Mouse (Mus musculus): ENCODE measurements around the gene Pramef17. TPM values are rescaled to one million over a fixed set of nuclear protein-coding genes. Genes with fewer than 3 reads are reported as not detected.

Pramef17 gene
- polyA plus RNA-seq, 1 experiment from 2014 or later: not detected

Other genes with a start within 250 kb of the Pramef17 start
- not detected in 2 replicates for gene Gm13023, start 205.0 kb downstream of the Pramef17 start, polyA plus RNA-seq (2014; fragmentation: Nextera tagmentation; extraction: Ambion mirVana)
- not detected in 2 replicates for gene Gm13084, start 178.3 kb downstream of the Pramef17 start, polyA plus RNA-seq (2014; fragmentation: Nextera tagmentation; extraction: Ambion mirVana)
- not detected in 2 replicates for gene Gm13103, start 147.9 kb downstream of the Pramef17 start, polyA plus RNA-seq (2014; fragmentation: Nextera tagmentation; extraction: Ambion mirVana)
- not detected in 2 replicates for gene Pramef6, start 94.0 kb downstream of the Pramef17 start, polyA plus RNA-seq (2014; fragmentation: Nextera tagmentation; extraction: Ambion mirVana)
- gene Pramef25, start 43.4 kb downstream of the Pramef17 start, polyA plus RNA-seq (2014; fragmentation: Nextera tagmentation; extraction: Ambion mirVana): not detected in 2 replicates
- gene Gm13101, start 27.4 kb downstream of the Pramef17 start, polyA plus RNA-seq (2014; fragmentation: Nextera tagmentation; extraction: Ambion mirVana): not detected in 2 replicates
- not detected in 2 replicates for gene Pramel4, start 64.8 kb upstream of the Pramef17 start, polyA plus RNA-seq (2014; fragmentation: Nextera tagmentation; extraction: Ambion mirVana)
- not detected in 2 replicates for gene Gm13102, start 112.1 kb upstream of the Pramef17 start, polyA plus RNA-seq (2014; fragmentation: Nextera tagmentation; extraction: Ambion mirVana)
- not detected in 2 replicates for gene Oog3, start 168.3 kb upstream of the Pramef17 start, polyA plus RNA-seq (2014; fragmentation: Nextera tagmentation; extraction: Ambion mirVana)
- not detected in 2 replicates for gene Oog2, start 196.3 kb upstream of the Pramef17 start, polyA plus RNA-seq (2014; fragmentation: Nextera tagmentation; extraction: Ambion mirVana)
- not detected in 2 replicates for gene C87977, start 218.9 kb upstream of the Pramef17 start, polyA plus RNA-seq (2014; fragmentation: Nextera tagmentation; extraction: Ambion mirVana)